Mouse (Mus musculus) erythroblast, embryonic 14.5 days (primary cell): ENCODE data around the gene Gm21863. TPM values are rescaled to one million over a fixed set of nuclear protein-coding genes. Genes with fewer than 3 reads are reported as not detected.
"Not testable (repeated sequence)": the region's sequence is repeated elsewhere in the genome, so short reads cannot be mapped to it uniquely, and the experiment has no call there.

Experiments used
- H3K27me3 ChIP-seq: 2 replicates; pipeline ENCODE4 v1.6.1; 2012; ENCODE audit warnings: inconsistent platforms; ENCODE audit not compliant: control insufficient read depth
- H3K36me3 ChIP-seq: 2 replicates; pipeline ENCODE4 v1.6.1; 2012; ENCODE audit warnings: mild to moderate bottlenecking, inconsistent platforms; ENCODE audit not compliant: control insufficient read depth
- H3K4me1 ChIP-seq: 2 replicates; pipeline ENCODE4 v1.6.1; 2012; ENCODE audit warnings: inconsistent platforms; ENCODE audit not compliant: control insufficient read depth
- H3K4me3 ChIP-seq: replicated peaks from 2 replicates; pipeline ENCODE3; 2012; ENCODE audit warnings: moderate library complexity, mild to moderate bottlenecking, inconsistent platforms
- H3K9me3 ChIP-seq: 2 replicates; pipeline ENCODE4 v1.6.1; 2012; ENCODE audit warnings: low read length, inconsistent platforms, mixed read lengths; ENCODE audit not compliant: control insufficient read depth
- polyA plus RNA-seq: library from polyadenylated mRNA; stranded (reverse); fragments of >175 nt; gene quantifications from 2 replicates; pipeline ENCODE4 v1.2.3, GENCODE M21; 2012

Gene Gm21863
- not detected in 2 replicates for polyA plus RNA-seq

DNA sequence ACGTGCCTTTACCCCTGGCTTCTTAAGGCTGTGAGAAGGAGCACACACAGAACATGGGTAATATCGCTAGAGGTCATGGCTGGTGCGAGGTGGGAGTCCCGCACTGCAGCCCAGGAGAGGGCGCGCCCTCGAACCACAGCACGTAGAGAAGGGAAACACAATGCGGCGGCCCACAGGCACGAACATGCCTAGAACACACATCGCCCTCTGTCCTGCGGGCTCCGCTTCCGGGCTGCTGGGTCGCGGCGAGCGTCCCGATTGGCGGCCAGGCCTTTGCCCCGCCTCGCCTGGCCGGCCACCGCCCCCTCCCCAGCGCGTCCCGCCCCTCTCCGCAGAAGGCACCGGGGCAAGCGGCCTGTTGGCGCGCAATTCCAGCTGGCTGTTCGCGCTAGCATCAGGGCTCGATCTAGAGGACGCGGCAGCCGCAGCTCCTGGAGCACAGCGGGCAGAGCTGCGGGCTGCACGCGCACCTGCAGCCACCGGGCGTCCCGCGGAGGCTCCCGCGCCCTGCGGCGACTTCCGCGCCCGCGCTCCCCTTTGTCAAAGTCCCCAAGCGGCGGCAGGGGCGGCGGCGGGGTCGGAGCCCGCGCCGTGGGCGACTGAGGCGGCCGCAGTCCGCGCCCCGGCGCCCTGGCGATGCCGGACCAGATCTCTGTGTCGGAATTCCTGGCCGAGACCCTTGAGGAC lies at the start of gene Gm21863:
Gene Gm21863, plus strand, starts transcription at position 637 of the 687 bp plus-strand sequence.
- not testable (repeated sequence) for H3K4me1 ChIP-seq, H3K9me3 ChIP-seq, H3K4me3 ChIP-seq, H3K36me3 ChIP-seq, H3K27me3 ChIP-seq

DNA sequence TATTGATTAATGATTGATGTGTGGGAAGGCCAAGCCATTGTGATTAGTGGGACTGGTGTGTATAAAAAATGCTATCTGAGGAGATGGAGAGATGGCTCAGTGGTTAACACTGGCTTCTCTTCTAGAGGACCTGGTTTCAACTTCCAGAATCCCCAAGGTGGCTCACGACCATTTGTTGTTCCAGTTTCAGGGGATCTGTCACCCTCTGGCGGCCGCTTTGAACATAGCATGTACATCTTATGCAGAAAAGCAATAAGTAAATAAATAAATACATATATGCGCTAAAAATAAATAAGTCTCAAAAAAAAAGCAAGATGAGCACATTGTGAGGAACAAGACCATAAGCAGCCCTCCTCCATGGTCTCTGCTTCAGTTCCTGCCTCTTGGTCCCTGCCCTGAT lies 26.3 kb upstream of the Gm21863 start:
- peaks cover 22% of the 10 kb centered on the region for H3K9me3 ChIP-seq
- H3K27me3 ChIP-seq, H3K36me3 ChIP-seq, H3K4me3 ChIP-seq, H3K4me1 ChIP-seq: not testable (repeated sequence)
